Mouse (Mus musculus): ENCODE results near the gene Ndfip2.

DNA sequence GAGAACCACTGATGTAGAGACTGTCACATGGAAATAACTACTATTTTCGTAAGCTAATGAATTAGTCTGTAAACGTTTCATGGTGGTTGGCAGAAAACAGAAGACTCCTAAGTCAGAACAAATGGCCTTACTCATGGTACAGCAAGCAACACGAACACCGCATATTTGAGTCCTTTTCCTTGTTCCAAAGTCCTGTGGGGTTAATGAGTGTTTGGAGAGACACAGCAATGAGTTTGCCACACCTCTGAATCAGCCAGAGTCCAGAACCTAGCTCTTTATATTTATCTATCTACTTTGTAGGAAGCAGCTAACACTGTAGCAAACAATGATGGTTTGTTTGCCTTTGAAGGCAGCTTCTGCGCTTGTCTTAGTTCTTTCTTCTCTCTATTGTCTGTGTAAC lies 4.5 kb downstream of the Ndfip2 start:
- TF ChIP-seq EP300 (IDR thresholded peaks at IDR 0.05; ENCODE audit: low read depth) (no peak), CTCF (IDR thresholded peaks at IDR 0.05; ENCODE audit: low read depth) (no peak)

Measured in liver, embryonic 14.5 days (tissue).